Mouse (Mus musculus) erythroblast, embryonic 14.5 days (primary cell): ENCODE measurements around the gene 1700123O20Rik. TPM values are rescaled to one million over a fixed set of nuclear protein-coding genes. Genes with fewer than 3 reads are reported as not detected.

ENCODE experiments used
- H3K27me3 ChIP-seq: 2 replicates; pipeline ENCODE4 v1.6.1; 2012; ENCODE audit warnings: inconsistent platforms; ENCODE audit not compliant: control insufficient read depth
- H3K36me3 ChIP-seq: 2 replicates; pipeline ENCODE4 v1.6.1; 2012; ENCODE audit warnings: mild to moderate bottlenecking, inconsistent platforms; ENCODE audit not compliant: control insufficient read depth
- H3K4me1 ChIP-seq: 2 replicates; pipeline ENCODE4 v1.6.1; 2012; ENCODE audit warnings: inconsistent platforms; ENCODE audit not compliant: control insufficient read depth
- H3K4me3 ChIP-seq: replicated peaks from 2 replicates; pipeline ENCODE3; 2012; ENCODE audit warnings: moderate library complexity, mild to moderate bottlenecking, inconsistent platforms
- H3K9me3 ChIP-seq: 2 replicates; pipeline ENCODE4 v1.6.1; 2012; ENCODE audit warnings: low read length, inconsistent platforms, mixed read lengths; ENCODE audit not compliant: control insufficient read depth
- GATA1 ChIP-seq: IDR thresholded peaks from 2 replicates; pipeline ENCODE4 v1.6.1; 2012; ENCODE audit warnings: low read length, inconsistent platforms, mixed read lengths
- TAL1 ChIP-seq: IDR thresholded peaks from 3 replicates; pipeline ENCODE4 v1.6.1; 2012; ENCODE audit warnings: low read length, inconsistent platforms, mixed read lengths
- polyA plus RNA-seq: library from polyadenylated mRNA; stranded (reverse); fragments of >175 nt; gene quantifications from 2 replicates; pipeline ENCODE4 v1.2.3, GENCODE M21; 2012

The 1700123O20Rik gene
- polyA plus RNA-seq, 1 experiment = 4.9 TPM

DNA sequence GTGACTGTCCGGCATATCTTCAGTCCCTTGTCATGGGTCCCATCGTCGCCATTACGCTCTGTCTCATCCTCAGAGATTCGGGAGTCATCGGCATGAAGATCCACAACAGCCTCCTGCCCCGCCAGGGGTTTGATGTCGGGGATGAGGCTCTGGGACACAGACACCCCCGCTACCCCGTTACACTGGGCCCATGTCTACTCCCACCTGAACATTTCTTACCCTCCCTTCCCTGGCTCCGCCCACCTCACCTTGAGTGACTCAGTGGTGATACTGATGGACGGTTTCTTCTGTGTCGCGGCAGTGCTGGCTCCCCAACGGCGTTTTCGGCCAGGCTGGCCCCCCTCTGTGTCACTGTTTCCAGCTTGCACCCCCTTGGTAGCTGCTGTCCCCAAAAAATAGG is 39.6 kb upstream of the 1700123O20Rik start:
- Histone ChIP-seq H3K4me3 (no peak overlapping the region), H3K36me3 (peaks cover 97% of the 10 kb centered on the region), H3K9me3 (no peaks in the 10 kb centered on the region; the same call in 1 of the 2 replicates), H3K27me3 (peaks cover 1% of the 10 kb centered on the region), H3K4me1 (peaks cover 16% of the 10 kb centered on the region)
- TF ChIP-seq GATA1 (no peak), TAL1 (no peak)

- Histone ChIP-seq H3K4me1 (peaks cover 18% of the 10 kb centered on the region), H3K36me3 (peaks cover 98% of the 10 kb centered on the region), H3K9me3 (no peaks in the 10 kb centered on the region; the same call in 1 of the 2 replicates), H3K27me3 (no peaks in the 10 kb centered on the region), H3K4me3 (no peak overlapping the region)
- no peak for TF ChIP-seq TAL1
Measured at GRCm38 (mm10) chr14:54646898-54647636, 38.9 kb upstream of the 1700123O20Rik start.

DNA sequence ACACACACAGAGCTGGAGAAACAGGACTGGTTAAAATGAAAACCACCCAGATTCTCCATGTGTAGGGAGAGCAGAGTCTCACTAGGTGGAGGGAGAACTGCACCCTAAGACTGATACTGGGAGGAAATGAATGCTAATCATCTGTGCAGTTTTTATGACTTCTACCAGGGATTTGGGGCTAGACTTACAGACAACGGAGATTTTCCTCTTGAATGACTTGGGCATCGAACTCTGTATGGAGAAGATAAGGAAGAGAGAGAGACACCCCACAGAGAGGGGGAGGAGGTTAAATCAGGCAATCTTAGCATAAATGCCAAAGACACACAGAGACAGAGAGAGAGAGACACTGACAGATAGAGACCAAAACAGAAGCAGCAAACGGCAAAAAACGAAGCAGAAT is 38.1 kb upstream of the 1700123O20Rik start:
- Histone ChIP-seq H3K27me3 (no peaks in the 10 kb centered on the region), H3K4me1 (peaks cover 26% of the 10 kb centered on the region), H3K4me3 (no peak overlapping the region), H3K36me3 (peaks cover 96% of the 10 kb centered on the region), H3K9me3 (no peaks in the 10 kb centered on the region; the same call in 1 of the 2 replicates)
- no peak for TF ChIP-seq TAL1
- TF ChIP-seq GATA1 = no peak

- Histone ChIP-seq H3K27me3 (no peaks in the 10 kb centered on the region), H3K9me3 (no peaks in the 10 kb centered on the region), H3K36me3 (peaks cover 86% of the 10 kb centered on the region), H3K4me3 (no peak overlapping the region), H3K4me1 (peaks cover 41% of the 10 kb centered on the region)
- TF ChIP-seq TAL1 = no peak
- no peak for TF ChIP-seq GATA1
Measured at GRCm38 (mm10) chr14:54650621-54651454, 35.2 kb upstream of the 1700123O20Rik start.

DNA sequence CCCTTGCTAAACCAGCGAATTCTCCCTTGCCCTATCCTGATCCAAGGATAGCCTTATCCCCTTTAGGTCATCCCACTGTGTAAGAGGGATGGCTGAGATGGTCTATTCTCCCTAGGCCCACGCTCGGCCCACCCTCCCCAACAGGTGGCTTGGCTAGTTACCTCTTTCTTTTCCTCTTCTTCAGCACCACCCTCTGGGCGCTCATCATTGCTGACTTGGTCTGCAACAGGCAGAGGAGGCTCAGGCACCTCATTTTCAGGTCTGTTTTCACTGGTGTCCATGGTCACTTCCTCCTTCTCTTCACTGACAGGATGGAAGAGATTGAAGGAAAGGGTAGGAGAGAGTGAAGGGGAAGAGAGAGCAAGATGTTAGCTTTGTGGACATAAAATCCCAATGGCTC is 34.5 kb upstream of the 1700123O20Rik start:
- Histone ChIP-seq H3K4me3 (no peak overlapping the region), H3K27me3 (no peaks in the 10 kb centered on the region), H3K36me3 (peaks cover 86% of the 10 kb centered on the region), H3K9me3 (no peaks in the 10 kb centered on the region), H3K4me1 (peaks cover 41% of the 10 kb centered on the region)
- TF ChIP-seq GATA1 = no peak
- TF ChIP-seq TAL1 = no peak

GRCm38 (mm10) chr14:54652787-54653186 is 33.2 kb upstream of the 1700123O20Rik start:
- H3K36me3 ChIP-seq = peaks cover 86% of the 10 kb centered on the region

GRCm38 (mm10) chr14:54653496-54653895 is 32.5 kb upstream of the 1700123O20Rik start:
- TF ChIP-seq TAL1 (no peak), GATA1 (no peak)
- Histone ChIP-seq H3K27me3 (no peaks in the 10 kb centered on the region), H3K4me1 (peaks cover 39% of the 10 kb centered on the region), H3K9me3 (no peaks in the 10 kb centered on the region), H3K36me3 (peaks cover 86% of the 10 kb centered on the region), H3K4me3 (peak overlapping the region; percentile 82)

More at GRCm38 (mm10) chr14:54652787-54653186, 33.2 kb upstream of the 1700123O20Rik start:
- Histone ChIP-seq H3K4me3 (peak overlapping the region; percentile 82), H3K4me1 (peaks cover 41% of the 10 kb centered on the region), H3K9me3 (no peaks in the 10 kb centered on the region), H3K27me3 (no peaks in the 10 kb centered on the region)
- TF ChIP-seq TAL1 (no peak), GATA1 (no peak)

DNA sequence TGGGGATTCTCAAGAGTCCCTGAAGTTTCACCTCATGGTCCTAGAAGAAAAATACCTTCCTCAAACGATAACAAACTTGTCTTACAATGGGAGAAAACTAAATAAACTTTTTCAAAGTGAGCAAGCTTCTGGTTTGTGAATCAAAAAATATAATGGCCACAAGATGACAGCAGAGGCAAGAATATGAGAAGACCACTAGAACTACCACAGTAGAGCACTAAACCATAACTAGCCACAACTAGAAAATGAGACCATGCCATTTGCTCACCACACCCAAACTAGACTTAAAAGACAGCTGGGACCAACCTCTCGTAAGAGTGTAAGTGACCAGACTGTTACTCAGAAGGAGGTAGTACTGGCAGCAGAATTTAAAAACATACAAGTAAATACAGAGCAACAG is 26.0 kb upstream of the 1700123O20Rik start:
- Histone ChIP-seq H3K4me1 (no peaks in the 10 kb centered on the region), H3K27me3 (no peaks in the 10 kb centered on the region), H3K4me3 (no peak overlapping the region), H3K9me3 (no peaks in the 10 kb centered on the region), H3K36me3 (peaks cover 97% of the 10 kb centered on the region)
- TF ChIP-seq GATA1 (no peak), TAL1 (no peak)
